Mouse (Mus musculus) lung, postnatal 0 days (tissue): ENCODE data around the gene Lmtk2. TPM values are rescaled to one million over a fixed set of nuclear protein-coding genes. Genes with fewer than 3 reads are reported as not detected.

Source experiments
- ATAC-seq: fragments of 200-750 bp; cut with Nextera tagmentation; 2 replicates; pipeline ENCODE4 v1.8.0; 2017; ENCODE audit warnings: moderate library complexity
- DNase-seq: peaks from one replicate; pipeline ENCODE4 v3.0.0-alpha.2; 2016; ENCODE audit warnings: low spot score
- H3K27ac ChIP-seq: fragments of 300-500 bp; sonication (generic); 2 replicates; pipeline ENCODE4 v1.5.1; 2014; ENCODE audit warnings: antibody characterized with exemption, mild to moderate bottlenecking, low read length, mixed read lengths
- H3K27me3 ChIP-seq: fragments of 300-500 bp; sonication (generic); replicated peaks from 2 replicates; pipeline ENCODE4 v1.6.1; 2014; ENCODE audit warnings: low read length, mixed read lengths; ENCODE audit not compliant: insufficient read depth
- H3K36me3 ChIP-seq: fragments of 300-500 bp; sonication (generic); 2 replicates; pipeline ENCODE4 v1.6.1; 2014; ENCODE audit warnings: low read length, mixed read lengths; ENCODE audit not compliant: insufficient read depth
- H3K4me1 ChIP-seq: fragments of 300-500 bp; sonication (generic); 2 replicates; pipeline ENCODE4 v1.6.1; 2014; ENCODE audit warnings: antibody characterized with exemption, low read depth, low read length, mixed read lengths; ENCODE audit not compliant: insufficient read depth
- H3K4me2 ChIP-seq: fragments of 300-500 bp; sonication (generic); replicated peaks from 2 replicates; pipeline ENCODE4 v1.6.1; 2014; ENCODE audit warnings: low read depth, mild to moderate bottlenecking, low read length, moderate library complexity, mixed read lengths
- H3K4me3 ChIP-seq: fragments of 300-500 bp; sonication (generic); 2 replicates; pipeline ENCODE4 v1.5.1; 2014; ENCODE audit warnings: low read depth, low read length
- H3K9ac ChIP-seq: fragments of 300-500 bp; sonication (generic); replicated peaks from 2 replicates; pipeline ENCODE4 v1.6.1; 2014; ENCODE audit warnings: low read depth, mild to moderate bottlenecking
- H3K9me3 ChIP-seq: fragments of 300-500 bp; sonication (generic); 2 replicates; pipeline ENCODE4 v1.6.1; 2016; ENCODE audit warnings: low read length, mixed read lengths
- CTCF ChIP-seq: IDR thresholded peaks from 2 replicates; pipeline ENCODE4 v1.5.1; 2016; ENCODE audit warnings: antibody characterized with exemption, mild to moderate bottlenecking
- EP300 ChIP-seq: IDR thresholded peaks from 2 replicates; pipeline ENCODE4 v1.6.1; 2016; ENCODE audit warnings: antibody characterized with exemption, mild to moderate bottlenecking, control low read depth
- WGBS: fragments of 180-500 bp; shearing (Covaris S2); extraction: QIAGEN DNeasy Blood & Tissue Kit; methylation state at CpG from one replicate; pipeline ENCODE4 v1.1.7; 2014; 5-methylcytosine and 5-hydroxymethylcytosine counted together
- polyA plus RNA-seq: library from polyadenylated mRNA; unstranded; fragments of >200 nt; fragmentation: Nextera tagmentation; extraction: Ambion mirVana; gene quantifications from 2 replicates; pipeline ENCODE4 v1.2.1, GENCODE M21; 2015

Gene Lmtk2
- polyA plus RNA-seq, 1 experiment from 2014 or later: 4.5 TPM

- 67% methylated on average over 21 of the region's 21 CpGs for WGBS
- ATAC-seq (peak; percentile 53), DNase-seq (no peak)
- Histone ChIP-seq H3K4me3 (no peak overlapping the region), H3K27me3 (no peaks in the 10 kb centered on the region), H3K4me1 (peaks cover under 1% of the 10 kb centered on the region; the same call in 1 of the 2 replicates), H3K36me3 (no peaks in the 10 kb centered on the region), H3K27ac (no peak overlapping the region), H3K4me2 (0 out of 2 replicates have a peak overlapping the region, but pooled peaks have one; percentile 11), H3K9ac (no peak overlapping the region), H3K9me3 (no peaks in the 10 kb centered on the region)
- TF ChIP-seq CTCF (no peak), EP300 (no peak)
These were observed 84.3 kb downstream of the Lmtk2 start for GRCm38 (mm10) chr5:144184350-144185045.

- TF ChIP-seq CTCF (no peak), EP300 (no peak)
- no peak for ATAC-seq
- WGBS: 81% methylated on average over 6 of the region's 6 CpGs
These were observed 88.2 kb downstream of the Lmtk2 start for GRCm38 (mm10) chr5:144188422-144188821.

GRCm38 (mm10) chr5:144189327-144189726 is 89.1 kb downstream of the Lmtk2 start:
- H3K4me2 ChIP-seq: no peak overlapping the region

More at GRCm38 (mm10) chr5:144188422-144188821, 88.2 kb downstream of the Lmtk2 start:
- no peak for DNase-seq
- Histone ChIP-seq H3K36me3 (no peaks in the 10 kb centered on the region), H3K4me1 (peaks cover 4% of the 10 kb centered on the region; the same call in 1 of the 2 replicates), H3K9me3 (no peaks in the 10 kb centered on the region), H3K27me3 (no peaks in the 10 kb centered on the region), H3K9ac (no peak overlapping the region), H3K27ac (no peak overlapping the region), H3K4me3 (no peak overlapping the region), H3K4me2 (no peak overlapping the region)

GRCm38 (mm10) chr5:144189950-144190583 is 89.8 kb downstream of the Lmtk2 start, which contains the start of gene Bhlha15:
TSS of gene Bhlha15 (plus strand) at chr5:144190286.
- Histone ChIP-seq H3K27me3 (no peaks in the 10 kb centered on the region), H3K4me2 (peak within 1 kb of the TSS; percentile 46), H3K4me1 (peaks cover 4% of the 10 kb centered on the region; the same call in 1 of the 2 replicates), H3K27ac (no peak within 1 kb of the TSS), H3K4me3 (no peak within 1 kb of the TSS), H3K9me3 (no peaks in the 10 kb centered on the region), H3K9ac (no peak within 1 kb of the TSS), H3K36me3 (no peaks in the 10 kb centered on the region)
- peak; percentile 78 for ATAC-seq
- peak; percentile 80 for DNase-seq
- TF ChIP-seq EP300 (no peak), CTCF (no peak)
- 7% methylated on average over 19 of the region's 26 CpGs for WGBS

More at GRCm38 (mm10) chr5:144189327-144189726, 89.1 kb downstream of the Lmtk2 start:
- peaks cover 4% of the 10 kb centered on the region; the same call in 1 of the 2 replicates for H3K4me1 ChIP-seq
- H3K27me3 ChIP-seq: no peaks in the 10 kb centered on the region
- H3K9ac ChIP-seq: no peak overlapping the region
- H3K9me3 ChIP-seq: no peaks in the 10 kb centered on the region
- ATAC-seq: no peak
- H3K4me3 ChIP-seq: no peak overlapping the region
- H3K36me3 ChIP-seq: no peaks in the 10 kb centered on the region
- 69% methylated on average over 7 of the region's 7 CpGs for WGBS
- TF ChIP-seq EP300 (no peak), CTCF (no peak)
- no peak for DNase-seq
- no peak overlapping the region for H3K27ac ChIP-seq

- Histone ChIP-seq H3K27ac (no peak overlapping the region), H3K4me1 (peaks cover 4% of the 10 kb centered on the region; the same call in 1 of the 2 replicates), H3K9ac (no peak overlapping the region), H3K4me2 (no peak overlapping the region), H3K9me3 (no peaks in the 10 kb centered on the region), H3K27me3 (no peaks in the 10 kb centered on the region), H3K4me3 (no peak overlapping the region), H3K36me3 (no peaks in the 10 kb centered on the region)
- TF ChIP-seq CTCF (no peak), EP300 (no peak)
- ATAC-seq (no peak), DNase-seq (no peak)
- 42% methylated on average over 23 of the region's 23 CpGs for WGBS
These were observed 90.8 kb downstream of the Lmtk2 start for GRCm38 (mm10) chr5:144191026-144191425.

- H3K27me3 ChIP-seq: no peaks in the 10 kb centered on the region
- H3K36me3 ChIP-seq: peaks cover 12% of the 10 kb centered on the region; the same call in 1 of the 2 replicates
- H3K4me1 ChIP-seq: peaks cover 4% of the 10 kb centered on the region; the same call in 1 of the 2 replicates
- H3K9me3 ChIP-seq: no peaks in the 10 kb centered on the region
- no peak overlapping the region for H3K4me3 ChIP-seq
- H3K27ac ChIP-seq: no peak overlapping the region
- no peak overlapping the region for H3K4me2 ChIP-seq
- ATAC-seq (peak; percentile 49), DNase-seq (peak; percentile 39)
- whole genome bisulfite sequencing: 44% methylated on average over 6 of the region's 6 CpGs
- TF ChIP-seq CTCF (no peak), EP300 (no peak)
- H3K9ac ChIP-seq: no peak overlapping the region
These were observed 92.4 kb downstream of the Lmtk2 start for GRCm38 (mm10) chr5:144192673-144193072.
